Mouse (Mus musculus): ENCODE measurements around the gene Ascl2.

The Ascl2 gene

GRCm38 (mm10) chr7:143004727-143005343, 35.8 kb upstream of the Ascl2 start, which contains the start of gene Tspan32:
Tspan32 (plus strand) TSS chr7:143005046.
- in situ Hi-C loops (cut with MboI, MseI) = loop anchor here (5.0 kb wide), 1 partner anchor 72 kb away; no protein-coding TSS in a partner anchor

- in situ Hi-C loops (cut with MboI, MseI) = no loop called here
These were observed 33.6 kb upstream of the Ascl2 start for GRCm38 (mm10) chr7:143002679-143003078.

GRCm38 (mm10) chr7:142997403-142998150, 28.5 kb upstream of the Ascl2 start:
- in situ Hi-C loops (cut with MboI, MseI) = no loop called here

GRCm38 (mm10) chr7:142996998-142997397, 27.9 kb upstream of the Ascl2 start:
- in situ Hi-C loops (cut with MboI, MseI) = no loop called here

- in situ Hi-C loops (cut with MboI, MseI) = no loop called here
These were observed 26.7 kb upstream of the Ascl2 start for GRCm38 (mm10) chr7:142995630-142996338.

GRCm38 (mm10) chr7:142995004-142995403, 25.9 kb upstream of the Ascl2 start:
- in situ Hi-C loops (cut with MboI, MseI) = no loop called here

- in situ Hi-C loops (cut with MboI, MseI) = no loop called here
These were observed 18.7 kb upstream of the Ascl2 start for GRCm38 (mm10) chr7:142987718-142988117.

- in situ Hi-C loops (cut with MboI, MseI) = no loop called here
These were observed 16.1 kb upstream of the Ascl2 start for GRCm38 (mm10) chr7:142985146-142985545.

- in situ Hi-C loops (cut with MboI, MseI) = no loop called here
These were observed 12.8 kb upstream of the Ascl2 start for GRCm38 (mm10) chr7:142981908-142982307.

- in situ Hi-C loops (cut with MboI, MseI) = no loop called here
These were observed 918 bp downstream of the Ascl2 start for GRCm38 (mm10) chr7:142967884-142968808.

GRCm38 (mm10) chr7:142967414-142967883, 1.6 kb downstream of the Ascl2 start:
- in situ Hi-C loops (cut with MboI, MseI) = no loop called here

- in situ Hi-C loops (cut with MboI, MseI) = no loop called here
These were observed 9.3 kb downstream of the Ascl2 start for GRCm38 (mm10) chr7:142959752-142960151.

- in situ Hi-C loops (cut with MboI, MseI) = no loop called here
These were observed 10.2 kb downstream of the Ascl2 start for GRCm38 (mm10) chr7:142958817-142959216.

- in situ Hi-C loops (cut with MboI, MseI) = no loop called here
These were observed 13.0 kb downstream of the Ascl2 start for GRCm38 (mm10) chr7:142956018-142956417.

- in situ Hi-C loops (cut with MboI, MseI) = no loop called here
These were observed 19.5 kb downstream of the Ascl2 start for GRCm38 (mm10) chr7:142949568-142949967.

GRCm38 (mm10) chr7:142937631-142938030, 31.4 kb downstream of the Ascl2 start:
- in situ Hi-C loops (cut with MboI, MseI) = no loop called here

- in situ Hi-C loops (cut with MboI, MseI) = no loop called here
These were observed 33.4 kb downstream of the Ascl2 start for GRCm38 (mm10) chr7:142935708-142936107.

- in situ Hi-C loops (cut with MboI, MseI) = no loop called here
These were observed 36.6 kb downstream of the Ascl2 start for GRCm38 (mm10) chr7:142932469-142932868.

GRCm38 (mm10) chr7:142931028-142931427, 38.0 kb downstream of the Ascl2 start, which contains the start of gene Th:
Th (minus strand) TSS chr7:142931128.
- in situ Hi-C loops (cut with MboI, MseI) = no loop called here

- in situ Hi-C loops (cut with MboI, MseI) = no loop called here
These were observed 39.5 kb downstream of the Ascl2 start for GRCm38 (mm10) chr7:142929516-142929915.

GRCm38 (mm10) chr7:142927293-142927692, 41.8 kb downstream of the Ascl2 start:
- in situ Hi-C loops (cut with MboI, MseI) = no loop called here
